Mouse (Mus musculus): Measurements from ENCODE around the gene Hoxc5. TPM values are rescaled to one million over a fixed set of nuclear protein-coding genes. Genes with fewer than 3 reads are reported as not detected.

Gene Hoxc5
- total and polyA plus RNA-seq, 3 experiments: 6.7 to 10.3 (median 7.0) TPM

- no peak for DNase-seq
These were observed 71.6 kb downstream of the Hoxc5 start for GRCm38 (mm10) chr15:103038701-103039480.

- DNase-seq: no peak
These were observed 72.4 kb downstream of the Hoxc5 start for GRCm38 (mm10) chr15:103039609-103040008.

- DNase-seq: no peak
These were observed 73.4 kb downstream of the Hoxc5 start for GRCm38 (mm10) chr15:103040601-103041000.

- DNase-seq: no peak
These were observed 74.4 kb downstream of the Hoxc5 start for GRCm38 (mm10) chr15:103041613-103042012.

GRCm38 (mm10) chr15:103042209-103042608 lies 75.0 kb downstream of the Hoxc5 start:
- no peak for DNase-seq

- DNase-seq: no peak
These were observed 84.4 kb downstream of the Hoxc5 start for GRCm38 (mm10) chr15:103051670-103052069.

- DNase-seq: no peak
These were observed 86.0 kb downstream of the Hoxc5 start for GRCm38 (mm10) chr15:103053210-103053609.

- no peak for DNase-seq
These were observed 89.2 kb downstream of the Hoxc5 start for GRCm38 (mm10) chr15:103056396-103056795.

GRCm38 (mm10) chr15:103058715-103059114 lies 91.5 kb downstream of the Hoxc5 start:
- peak; percentile 12 for DNase-seq

- DNase-seq: peak; percentile 39
These were observed 92.2 kb downstream of the Hoxc5 start for GRCm38 (mm10) chr15:103059393-103059992.

GRCm38 (mm10) chr15:103060021-103060340 lies 92.7 kb downstream of the Hoxc5 start:
- DNase-seq: no peak

GRCm38 (mm10) chr15:103060341-103061130 lies 93.3 kb downstream of the Hoxc5 start:
- peak; percentile 57 for DNase-seq

GRCm38 (mm10) chr15:103061131-103061825 lies 94.0 kb downstream of the Hoxc5 start:
- peak; percentile 69 for DNase-seq

GRCm38 (mm10) chr15:103061988-103062387 lies 94.7 kb downstream of the Hoxc5 start:
- DNase-seq: no peak

GRCm38 (mm10) chr15:103065642-103066041 lies 98.4 kb downstream of the Hoxc5 start:
- DNase-seq: no peak

Small RNAs within 50 kb of the gene (microRNA-seq; reads per million reads assigned to microRNA genes)
- gene Mir196a-2: 191 to 242 reads per million in 2 experiments
- gene Mir615: 2,152 to 3,226 reads per million in 2 experiments

Other genes starting within 250 kb of the Hoxc5 start
- gene Calcoco1, start 245.3 kb upstream of the Hoxc5 start, total RNA-seq (2021): 100 to 1,000 TPM in 1 of 2 experiments, 10 to 100 TPM in 1; 93.4 to 136 TPM
- 75.4 and 89.3 TPM in 2 replicates for gene Calcoco1, start 245.3 kb upstream of the Hoxc5 start, polyA plus RNA-seq (2012; rRNA removed)
- gene Hoxc13, start 46.3 kb upstream of the Hoxc5 start, total RNA-seq (2021): not detected
- not detected in 2 replicates for gene Hoxc13, start 46.3 kb upstream of the Hoxc5 start, polyA plus RNA-seq (2012; rRNA removed)
- not detected for gene Hoxc12, start 30.7 kb upstream of the Hoxc5 start, total RNA-seq (2021)
- gene Hoxc12, start 30.7 kb upstream of the Hoxc5 start, polyA plus RNA-seq (2012; rRNA removed): not detected in 2 replicates
- not detected for gene Hoxc11, start 13.0 kb upstream of the Hoxc5 start, total RNA-seq (2021)
- not detected in 2 replicates for gene Hoxc11, start 13.0 kb upstream of the Hoxc5 start, polyA plus RNA-seq (2012; rRNA removed)
- gene Hoxc10, start 647 bp upstream of the Hoxc5 start, total RNA-seq (2021): under 1 TPM; 0.31 to 0.43 TPM
- gene Hoxc10, start 647 bp upstream of the Hoxc5 start, polyA plus RNA-seq (2012; rRNA removed): 0.10 TPM in 1 of 2 replicates, not detected in the other
- gene Hoxc9, start 9.0 kb downstream of the Hoxc5 start, total RNA-seq (2021): 1 to 10 TPM in 1 of 2 experiments, under 1 TPM in 1; 0.49 to 1.8 TPM
- gene Hoxc9, start 9.0 kb downstream of the Hoxc5 start, polyA plus RNA-seq (2012; rRNA removed): 3.7 and 6.7 TPM in 2 replicates
- 10 to 100 TPM; 30.6 to 40.1 TPM for gene Hoxc8, start 23.2 kb downstream of the Hoxc5 start, total RNA-seq (2021)
- 13.4 and 17.9 TPM in 2 replicates for gene Hoxc8, start 23.2 kb downstream of the Hoxc5 start, polyA plus RNA-seq (2012; rRNA removed)
- 10 to 100 TPM; 52.2 to 60.3 TPM for gene Hoxc6, start 30.8 kb downstream of the Hoxc5 start, total RNA-seq (2021)
- 41.6 and 58.1 TPM in 2 replicates for gene Hoxc6, start 30.8 kb downstream of the Hoxc5 start, polyA plus RNA-seq (2012; rRNA removed)
- 10 to 100 TPM in 1 of 2 experiments, 1 to 10 TPM in 1; 5.1 to 12.4 TPM for gene Hoxc4, start 51.5 kb downstream of the Hoxc5 start, total RNA-seq (2021)
- 8.8 and 9.6 TPM in 2 replicates for gene Hoxc4, start 51.5 kb downstream of the Hoxc5 start, polyA plus RNA-seq (2012; rRNA removed)
- 10 to 100 TPM; 11.0 to 16.7 TPM for gene Smug1, start 199.6 kb downstream of the Hoxc5 start, total RNA-seq (2021)
- gene Smug1, start 199.6 kb downstream of the Hoxc5 start, polyA plus RNA-seq (2012; rRNA removed): 16.6 and 17.1 TPM in 2 replicates